Comparison of ENCODE assay signal across 9 mouse cellular contexts in genomic region chr14:99141786-99142633, GRCm38 (mm10). TPM values are rescaled to one million over a fixed set of nuclear protein-coding genes. Genes with fewer than 3 reads are reported as not detected.
DNase-seq lines count a peak whose midpoint lies in the region; ATAC-seq and TF ChIP-seq lines count a peak whose summit lies in the region.
"Had no signal": no experiment of that assay in that cellular context is flagged by ENCODE, and none has a peak within 500 bp of the region (broad histone marks: within the 10 kb centered on the region; RNA-seq: fewer than 3 reads in every experiment).

No protein-coding gene starts in this region.

- peak; percentile 85 for TF ChIP-seq RAD21 in MEL (IDR thresholded peaks at IDR 0.05; ENCODE audit: low read depth, low read length)

- H3K27ac ChIP-seq in MEL (ENCODE audit: control insufficient read depth, low read depth, low read length) = no peak overlapping the region
- H3K27ac ChIP-seq in forebrain, embryonic 16.5 days (ENCODE audit: low read length) = no peak overlapping the region
- H3K27ac ChIP-seq in layer of hippocampus, adult 2 months = no peak overlapping the region

- H3K4me1 ChIP-seq in MEL (ENCODE audit: control insufficient read depth in 1 of 2, insufficient read depth in 2 of 2, low read length in 2 of 2) = no peaks in the 10 kb centered on the region
- no peaks in the 10 kb centered on the region for H3K4me1 ChIP-seq in forebrain, embryonic 16.5 days (replicated peaks; ENCODE audit: control insufficient read depth, insufficient read depth, low read length)
- H3K4me1 ChIP-seq in lung, adult 2 months (ENCODE audit: control insufficient read depth, insufficient read depth, low read length) = no peaks in the 10 kb centered on the region

- peak; percentile 93 for ATAC-seq in forebrain, embryonic 16.5 days
- peak; percentile 92 to 93 for ATAC-seq in hematopoietic stem cell, adult 5-6 weeks (replicated peaks in 1 of 2; ENCODE audit: insufficient read depth in 1 of 2, low FRiP score in 2 of 2, low TSS enrichment in 1 of 2, low read depth in 1 of 2, poor library complexity in 2 of 2, severe bottlenecking in 2 of 2)

- TF ChIP-seq EP300 in MEL (IDR thresholded peaks at IDR 0.05; ENCODE audit: low read depth in 1 of 2, low read length in 2 of 2) = no peak

- peak; percentile 71 to 79 (median 71) for TF ChIP-seq CTCF in MEL (IDR thresholded peaks at IDR 0.05 in 2 of 3, conservative IDR thresholded peaks at IDR 0.05 in 1 of 3; ENCODE audit: control insufficient read depth in 1 of 3, insufficient read depth in 1 of 3, low read depth in 2 of 3, low read length in 3 of 3, poor library complexity in 1 of 3, severe bottlenecking in 1 of 3)
- TF ChIP-seq CTCF in layer of hippocampus, adult 2 months (conservative IDR thresholded peaks at IDR 0.05) = peak; percentile 97
- TF ChIP-seq CTCF in lung, adult 2 months (IDR thresholded peaks at IDR 0.05; ENCODE audit: insufficient read depth, low read length) = peak; percentile 94

- H3K9me3 ChIP-seq in MEL (replicated peaks; ENCODE audit: insufficient read depth, low read length) = no peaks in the 10 kb centered on the region
- H3K9me3 ChIP-seq in forebrain, embryonic 16.5 days (ENCODE audit: control insufficient read depth, low read length) = no peaks in the 10 kb centered on the region
- H3K9me3 ChIP-seq: megakaryocyte, embryonic 14.5 days had no signal

- 14% methylated on average over 15 of the region's 15 CpGs for WGBS in forebrain, embryonic 16.5 days
- 33% methylated on average over 15 of the region's 15 CpGs for WGBS in lung, adult 2 months

- no peaks in the 10 kb centered on the region for H3K79me2 ChIP-seq in MEL (ENCODE audit: control insufficient read depth, insufficient read depth, low read length, poor library complexity)

- H3K36me3 ChIP-seq in MEL (ENCODE audit: control insufficient read depth in 1 of 2, insufficient read depth in 2 of 2, low read length in 2 of 2) = peaks cover 0 to 7% of the 10 kb centered on the region in 2 experiments; a peak in 3 of 4 replicates
- peaks cover 6% of the 10 kb centered on the region for H3K36me3 ChIP-seq in forebrain, embryonic 16.5 days (ENCODE audit: control insufficient read depth, insufficient read depth)

- H3K27me3 ChIP-seq in MEL (ENCODE audit: control insufficient read depth in 1 of 2, insufficient read depth in 2 of 2, low read length in 2 of 2) = no peaks in the 10 kb centered on the region
- no peaks in the 10 kb centered on the region for H3K27me3 ChIP-seq in forebrain, embryonic 16.5 days (replicated peaks; ENCODE audit: control insufficient read depth, insufficient read depth, low read length)
- H3K27me3 ChIP-seq: megakaryocyte, embryonic 14.5 days had no signal

- peak; percentile 81 for DNase-seq in MEL (ENCODE audit: low read depth, low spot score)
- DNase-seq in cerebellum, adult 18-20 months = peak; percentile 81 to 87
- peak; percentile 67 to 83 for DNase-seq in layer of hippocampus, adult 2 months (ENCODE audit: low spot score in 2 of 2)
- DNase-seq in lung, adult 2 months = peak; percentile 81
- peak; percentile 34 for DNase-seq in ovary, adult 18-20 months (ENCODE audit: low spot score)
- DNase-seq in thymus, adult 18-20 months = peak; percentile 9 to 30

- no peak overlapping the region for H3K4me2 ChIP-seq in forebrain, embryonic 16.5 days (ENCODE audit: low read length)

- no peak overlapping the region for H3K4me3 ChIP-seq in MEL (ENCODE audit: control insufficient read depth in 1 of 2, insufficient read depth in 1 of 2, low read depth in 2 of 2, low read length in 2 of 2)
- H3K4me3 ChIP-seq in forebrain, embryonic 16.5 days (replicated peaks; ENCODE audit: low read length) = no peak overlapping the region
- H3K4me3 ChIP-seq in layer of hippocampus, adult 2 months = no peak overlapping the region
- H3K4me3 ChIP-seq in lung, adult 2 months (replicated peaks; ENCODE audit: extremely low read depth, low read depth, low read length) = no peak overlapping the region
- H3K4me3 ChIP-seq: megakaryocyte, embryonic 14.5 days had no signal

- no peak overlapping the region for H3K9ac ChIP-seq in MEL (ENCODE audit: control insufficient read depth, low read depth, low read length, poor library complexity, severe bottlenecking)
- H3K9ac ChIP-seq in forebrain, embryonic 16.5 days (replicated peaks; ENCODE audit: low read depth, low read length) = no peak overlapping the region

- no peak for TF ChIP-seq POLR2A in MEL (IDR thresholded peaks at IDR 0.05; ENCODE audit: control insufficient read depth in 1 of 2, insufficient read depth in 1 of 2, low read depth in 1 of 2, low read length in 2 of 2, poor library complexity in 1 of 2)
- no peak for TF ChIP-seq POLR2A in lung, adult 2 months (IDR thresholded peaks at IDR 0.05; ENCODE audit: borderline replicate concordance, extremely low read depth, low read depth, low read length)

TF ChIP-seq in MEL, 35 proteins besides CTCF, POLR2A, EP300 and RAD21:
- TF ChIP-seq ZC3H11A (IDR thresholded peaks at IDR 0.05; ENCODE audit: low read depth, low read length) (peak; percentile 70), USF1 (IDR thresholded peaks at IDR 0.05; ENCODE audit: low read depth, low read length) (no peak), TBP (IDR thresholded peaks at IDR 0.05; ENCODE audit: low read depth, low read length) (no peak), SMC3 (IDR thresholded peaks at IDR 0.05; ENCODE audit: low read depth, low read length) (peak; percentile 84), NELFE (IDR thresholded peaks at IDR 0.05; ENCODE audit: low read depth, low read length) (no peak), GABPA (IDR thresholded peaks at IDR 0.05; ENCODE audit: low read depth, low read length) (no peak)
TF ChIP-seq in MEL: peak in this region for 2.

RNA-seq across cellular contexts. Expression of gene Dis3, which starts 42.4 kb away (rescaled TPM):
- total RNA-seq in MEL (2012; rRNA removed) = 42.2 and 43.5 TPM in 2 replicates
- 100 to 1,000 TPM in 1 of 2 experiments, 10 to 100 TPM in 1; 79.6 to 159 TPM for polyA plus RNA-seq in MEL (2012; ENCODE audit: insufficient read depth in 1 of 2, insufficient read length in 2 of 2, low read depth in 1 of 2, low replicate concordance in 2 of 2, missing spikeins in 1 of 2)
- polyA plus RNA-seq in forebrain, embryonic 16.5 days (2015; fragmentation: Nextera tagmentation; extraction: Ambion mirVana) = 27.1 and 30.2 TPM in 2 replicates
- 52.9 and 86.9 TPM in 2 replicates for total RNA-seq in hematopoietic stem cell, adult 5-6 weeks (2017)
- total RNA-seq in layer of hippocampus, adult 2 months (2021) = 10 to 100 TPM; 16.4 to 21.5 TPM
- polyA plus RNA-seq in lung, adult 2 months (2012; rRNA removed) = 4.1 and 4.4 TPM in 2 replicates

RNA-seq across cellular contexts. Expression of gene Pibf1, which starts 42.8 kb away (rescaled TPM):
- 11.0 and 11.3 TPM in 2 replicates for total RNA-seq in MEL (2012; rRNA removed)
- 1 to 10 TPM in 1 of 2 experiments, not detected in 1; 8.4 TPM for polyA plus RNA-seq in MEL (2012; ENCODE audit: insufficient read depth in 1 of 2, insufficient read length in 2 of 2, low read depth in 1 of 2, low replicate concordance in 2 of 2, missing spikeins in 1 of 2)
- polyA plus RNA-seq in forebrain, embryonic 16.5 days (2015; fragmentation: Nextera tagmentation; extraction: Ambion mirVana) = 22.8 and 22.9 TPM in 2 replicates
- 56.7 and 58.5 TPM in 2 replicates for total RNA-seq in hematopoietic stem cell, adult 5-6 weeks (2017)
- total RNA-seq in layer of hippocampus, adult 2 months (2021) = 10 to 100 TPM; 14.1 to 15.5 TPM
- polyA plus RNA-seq in lung, adult 2 months (2012; rRNA removed) = 1.9 and 2.7 TPM in 2 replicates

Comparison
In these comparisons a context has a peak if more than half of its experiments do, and no peak if none do; other contexts are left out.
1. DNase-seq: peak in every context shown above with its lines; median percentile 84 in cerebellum, adult 18-20 months; 81 in MEL; 81 in lung, adult 2 months; 75 in layer of hippocampus, adult 2 months; 34 in ovary, adult 18-20 months; 20 in thymus, adult 18-20 months.